Mouse (Mus musculus): Measurements from ENCODE around the gene Dach1. TPM values are rescaled to one million over a fixed set of nuclear protein-coding genes. Genes with fewer than 3 reads are reported as not detected.

Dach1 gene
- total RNA-seq, 2 experiments from 2014 or later, result 1.8 to 2.4 TPM

GRCm38 (mm10) chr14:98037175-98037574 is 132.4 kb downstream of the Dach1 start:
- no peak for DNase-seq

DNA sequence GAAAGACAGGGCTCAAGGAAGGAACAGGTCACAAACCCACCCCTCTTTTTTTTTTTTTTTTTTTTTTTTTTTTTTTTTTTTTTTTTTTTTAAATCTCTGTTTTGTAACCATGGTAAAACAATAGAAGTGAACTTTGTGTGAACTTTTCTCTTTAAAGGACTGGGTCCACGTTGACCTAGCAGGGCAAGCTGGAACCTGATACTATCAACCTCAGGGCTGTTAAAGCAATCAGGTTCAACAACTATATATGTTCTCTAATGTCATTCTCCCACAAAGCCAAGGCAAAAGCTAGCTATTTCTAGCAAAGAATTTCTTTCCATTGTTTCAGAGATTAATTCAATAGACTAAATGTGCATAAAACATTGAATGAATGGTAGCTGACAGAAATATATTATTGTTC is 134.3 kb downstream of the Dach1 start:
- DNase-seq, result no peak

GRCm38 (mm10) chr14:98023540-98023939 is 146.0 kb downstream of the Dach1 start:
- no peak for DNase-seq

DNA sequence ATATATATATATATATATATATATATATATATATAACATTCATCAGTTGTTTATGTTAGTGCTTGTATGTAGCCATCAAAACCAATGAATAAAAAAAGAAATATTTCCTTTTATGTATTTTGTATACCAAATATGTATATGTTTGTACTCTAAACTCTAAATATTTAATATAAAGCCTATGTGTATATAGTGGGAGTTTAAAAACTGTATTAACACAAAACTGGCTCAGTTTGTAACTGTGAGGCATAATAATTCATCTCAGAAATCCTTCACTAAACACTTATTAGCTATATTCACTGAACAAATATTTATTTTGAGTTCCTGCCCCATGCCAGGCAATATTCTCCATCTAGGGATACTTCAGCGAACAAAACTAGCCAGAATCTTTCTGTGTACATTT is 155.5 kb downstream of the Dach1 start:
- DNase-seq, result no peak

GRCm38 (mm10) chr14:98008501-98008900 is 161.1 kb downstream of the Dach1 start:
- no peak for DNase-seq

DNA sequence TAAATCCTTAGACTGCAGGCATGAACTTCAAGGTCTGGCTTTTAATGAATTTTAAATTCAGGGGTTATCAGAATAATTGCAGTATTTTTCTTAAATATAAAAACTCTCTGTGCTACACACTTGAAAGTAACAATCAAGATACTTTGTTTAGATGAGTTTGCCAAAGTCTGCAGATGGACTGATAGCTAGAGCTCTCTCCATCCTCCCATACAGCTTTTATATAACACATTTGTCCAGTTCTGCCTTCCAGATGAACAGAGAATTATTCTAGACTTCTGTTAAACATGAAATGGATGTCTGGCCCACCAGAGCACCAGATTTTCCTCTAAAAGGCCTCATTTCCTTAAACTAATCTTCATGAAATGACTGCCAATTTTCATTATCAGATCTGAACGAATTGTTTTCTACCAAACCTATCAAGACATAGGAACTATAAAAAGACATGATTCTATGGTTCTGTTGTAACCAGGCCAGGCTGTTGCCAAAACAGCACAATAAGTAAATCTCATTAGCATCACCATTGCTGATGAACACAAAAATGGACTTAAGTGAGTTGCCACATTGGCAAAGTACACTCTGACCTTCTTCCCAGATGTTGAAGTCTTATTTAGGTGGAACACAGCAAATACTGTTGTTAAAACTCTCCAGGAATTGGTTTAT is 167.4 kb downstream of the Dach1 start:
- DNase-seq, result no peak

- no peak for DNase-seq
Observed at GRCm38 (mm10) chr14:97998584-97998983, 171.0 kb downstream of the Dach1 start.

DNA sequence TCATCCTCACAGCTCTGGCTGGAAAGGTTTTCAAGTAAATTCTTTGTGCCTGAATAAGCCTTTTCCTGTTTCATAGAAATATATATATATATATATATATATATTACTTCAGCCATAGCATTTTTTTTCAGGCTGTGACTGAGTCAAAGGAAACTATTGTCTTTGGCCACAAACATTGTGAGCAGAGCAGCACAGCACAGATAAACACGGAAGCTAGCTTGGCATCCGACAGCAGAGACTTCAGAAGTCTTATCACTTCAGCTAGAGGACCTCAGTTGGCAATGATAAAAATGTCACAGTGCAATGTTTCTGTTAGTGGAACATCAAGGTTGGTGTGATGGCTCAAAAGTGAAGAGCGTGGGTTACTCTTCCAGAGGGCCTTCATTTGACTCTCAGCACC is 186.3 kb downstream of the Dach1 start:
- DNase-seq, result no peak

DNA sequence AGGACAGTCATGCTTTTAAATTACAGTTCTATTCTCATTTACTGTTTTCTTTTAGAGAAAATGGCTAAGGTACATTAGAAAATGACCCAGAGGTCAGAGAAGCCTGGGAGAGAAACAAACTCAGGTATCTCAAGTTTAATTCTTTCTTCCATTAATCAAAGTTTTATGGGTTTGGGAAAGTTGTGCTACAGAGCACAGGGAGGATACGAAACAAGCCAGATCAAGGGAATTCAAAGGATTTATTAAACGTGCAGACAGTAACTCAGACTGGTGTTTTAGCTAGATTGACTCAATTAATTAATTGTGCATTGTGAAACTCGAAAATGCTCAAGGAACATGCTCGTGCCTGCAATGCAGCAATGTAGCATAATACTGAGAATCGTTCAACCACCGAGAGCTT is 186.9 kb downstream of the Dach1 start:
- DNase-seq, result no peak

DNA sequence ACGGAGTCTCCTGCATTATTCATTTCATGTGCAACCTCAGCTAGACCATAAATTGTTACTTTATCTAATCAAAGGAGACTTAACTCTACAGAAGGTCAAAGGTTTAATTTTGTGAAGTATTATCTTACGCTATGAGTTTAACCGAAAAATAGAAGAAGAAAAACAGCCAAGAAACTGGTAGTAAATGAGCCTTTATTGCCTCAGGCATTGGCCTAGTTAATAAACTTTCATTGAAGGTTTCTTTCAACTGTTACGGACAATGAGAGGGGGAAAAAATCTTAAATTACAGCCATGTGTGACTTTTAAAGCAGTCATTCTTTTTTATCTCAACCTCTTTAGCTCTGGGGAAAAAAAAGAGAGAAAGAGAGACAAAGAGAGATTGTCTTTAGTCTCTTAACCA is 188.7 kb downstream of the Dach1 start:
- no peak for DNase-seq

GRCm38 (mm10) chr14:97976091-97976490 is 193.5 kb downstream of the Dach1 start:
- no peak for DNase-seq

DNA sequence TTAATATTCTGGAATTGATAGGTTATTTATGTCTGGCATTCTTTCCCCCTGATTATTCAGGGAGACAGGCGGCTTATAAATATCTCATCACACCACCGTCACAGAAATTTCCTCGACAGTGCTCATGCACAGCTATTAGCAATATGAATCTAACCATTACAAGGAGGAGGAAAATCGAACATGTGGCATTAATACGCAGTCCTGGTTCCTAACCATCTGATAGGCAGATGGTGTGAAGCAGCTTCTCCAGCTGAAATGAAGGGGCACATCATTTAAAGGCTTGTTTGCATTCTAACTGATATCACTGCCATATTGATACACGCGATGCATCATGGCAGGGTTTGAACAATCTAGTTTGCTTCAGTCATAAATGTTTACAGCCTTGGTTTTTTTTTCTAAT is 194.1 kb downstream of the Dach1 start:
- DNase-seq, result no peak

DNA sequence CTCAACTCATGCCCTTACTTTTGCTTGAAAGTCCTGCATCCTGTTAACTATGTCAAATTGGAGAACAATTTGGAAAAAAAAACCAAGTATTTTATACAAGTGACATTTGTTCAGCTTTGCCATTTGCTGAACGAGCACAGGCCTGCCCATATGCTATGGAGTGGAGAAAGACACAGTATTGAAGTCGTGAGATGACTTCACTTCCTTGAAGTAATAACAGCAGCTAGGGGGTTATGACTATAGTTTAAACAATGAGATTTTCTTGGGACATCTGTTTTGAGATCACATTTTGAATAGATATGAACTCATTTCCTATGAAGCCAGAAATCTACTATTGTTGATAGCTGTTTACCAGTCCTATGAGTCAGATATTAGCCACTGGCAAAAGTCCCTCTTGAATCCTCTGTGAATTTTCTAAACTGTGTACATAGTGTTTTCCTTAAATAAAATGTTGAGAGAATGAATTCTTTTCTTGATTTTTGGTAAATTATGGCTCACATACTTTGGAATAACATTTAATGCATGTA is 205.0 kb downstream of the Dach1 start:
- no peak for DNase-seq

- DNase-seq, result no peak
Observed at GRCm38 (mm10) chr14:97963624-97964023, 205.9 kb downstream of the Dach1 start.

GRCm38 (mm10) chr14:97956356-97956755 is 213.2 kb downstream of the Dach1 start:
- no peak for DNase-seq

DNA sequence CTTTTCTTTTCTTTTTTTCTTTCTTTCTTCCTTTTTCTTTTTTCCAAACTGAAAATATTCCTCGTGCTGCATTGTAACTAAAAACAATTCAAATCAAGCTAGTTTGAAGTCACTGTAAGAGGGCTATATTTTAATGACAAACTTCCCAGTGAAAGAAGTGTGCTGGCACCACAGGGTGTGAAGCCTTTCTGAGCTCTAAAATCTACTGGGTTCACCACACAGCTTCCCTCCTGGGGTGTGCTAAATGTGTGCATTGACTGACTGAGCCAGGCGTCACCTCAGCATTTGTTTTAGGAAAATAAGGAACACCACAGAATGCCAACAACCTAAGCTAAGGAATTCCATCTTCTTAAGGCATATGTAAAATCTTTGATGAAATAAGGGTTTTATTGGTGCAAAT is 224.1 kb downstream of the Dach1 start:
- DNase-seq, result no peak

DNA sequence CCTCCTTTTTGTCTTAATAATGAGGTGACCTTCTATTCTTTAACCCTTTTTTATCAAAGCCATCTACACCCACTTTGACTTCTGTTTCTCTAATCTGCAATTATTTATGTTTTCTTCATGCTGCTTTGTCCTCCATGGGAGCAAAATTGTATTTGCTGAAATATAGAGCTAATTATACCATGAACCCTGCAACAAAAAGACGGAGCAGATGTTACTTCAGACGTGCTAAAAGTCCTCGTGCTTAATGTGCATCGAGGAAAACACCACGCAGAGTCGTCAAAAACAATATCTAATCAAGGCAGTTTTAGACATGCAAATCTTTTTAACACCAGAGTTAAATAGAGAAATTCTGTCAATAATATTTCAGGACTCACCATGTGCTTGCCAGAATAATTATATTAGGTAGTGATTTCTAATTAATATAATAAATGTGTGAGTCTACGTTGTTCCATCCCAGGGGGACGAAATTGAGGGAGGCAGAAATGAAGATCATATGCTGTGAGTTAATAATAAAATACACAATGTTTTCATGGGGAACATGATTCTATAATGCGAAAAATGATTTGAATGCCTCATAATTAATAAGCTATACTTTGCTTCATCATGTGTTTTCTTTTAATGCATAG is 224.8 kb downstream of the Dach1 start:
- no peak for DNase-seq

DNA sequence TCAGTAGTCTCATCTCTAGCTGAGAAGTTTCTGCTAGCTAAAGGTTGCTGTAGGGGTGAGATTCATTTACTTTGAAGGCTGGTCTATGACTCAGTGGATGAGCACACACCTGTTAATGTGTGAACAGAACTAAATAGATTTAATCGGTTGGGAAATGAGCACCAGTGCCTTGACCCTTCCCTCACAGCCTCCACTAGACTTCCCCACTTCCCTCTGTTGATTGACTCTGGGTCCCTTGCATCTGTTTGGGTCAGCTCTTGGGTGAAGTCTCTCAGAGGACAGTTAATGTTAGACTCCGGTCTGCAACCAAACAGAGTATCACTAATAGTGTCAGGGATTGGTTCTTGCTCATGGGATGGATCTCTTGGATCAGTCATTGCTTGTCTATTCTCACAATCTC is 227.2 kb downstream of the Dach1 start:
- DNase-seq, result no peak

- DNase-seq, result no peak
Observed at GRCm38 (mm10) chr14:97896622-97897021, 272.9 kb downstream of the Dach1 start.

- DNase-seq, result no peak
Observed at GRCm38 (mm10) chr14:97881976-97882375, 287.6 kb downstream of the Dach1 start.

DNA sequence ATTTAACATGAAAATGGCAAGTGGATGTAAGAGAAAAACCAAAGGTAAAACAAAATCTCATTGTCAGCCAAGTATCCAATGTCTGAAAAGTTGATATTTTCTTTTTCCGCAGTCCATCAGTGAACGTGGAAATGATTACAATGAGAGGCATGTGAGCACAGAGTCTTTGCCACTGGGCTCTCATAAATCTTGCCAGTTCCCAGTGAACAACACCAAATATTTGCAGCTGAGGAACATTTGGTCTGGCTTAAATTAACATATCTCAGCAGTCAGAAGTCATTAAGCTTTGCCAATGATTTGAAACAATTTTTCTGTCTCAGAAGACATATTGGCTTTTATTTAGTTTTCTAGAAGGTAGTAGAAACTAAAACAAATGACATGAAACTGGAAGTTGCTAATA is 298.6 kb downstream of the Dach1 start:
- DNase-seq, result no peak

DNA sequence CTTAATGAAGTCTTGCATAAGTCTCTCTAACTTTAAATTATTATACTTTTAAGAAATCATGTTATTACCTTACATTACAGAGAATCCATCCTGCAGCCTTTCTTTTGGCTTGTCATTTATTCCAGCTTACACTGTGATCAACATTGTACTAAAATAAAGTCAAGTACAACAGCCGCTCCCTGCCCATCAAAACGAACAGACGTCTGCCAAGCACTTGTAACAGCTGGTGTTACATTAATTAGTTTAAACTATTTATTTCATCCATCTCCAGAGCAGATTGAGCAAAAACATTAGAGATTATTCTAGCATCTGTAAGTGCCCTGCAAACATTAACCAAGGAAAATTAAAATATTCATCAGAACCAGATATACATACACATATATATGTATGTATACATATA is 311.2 kb downstream of the Dach1 start:
- DNase-seq, result no peak

- DNase-seq, result no peak
Observed at GRCm38 (mm10) chr14:97857276-97857675, 312.3 kb downstream of the Dach1 start.

- no peak for DNase-seq
Observed at GRCm38 (mm10) chr14:97855345-97855744, 314.2 kb downstream of the Dach1 start.
